Mouse (Mus musculus) cerebellum, postnatal 10 days (tissue): ENCODE measurements at regions not wholly inside any gene's neighbourhood (a gene's known extent, or its start where the extent isn't known, plus 50 kb on each side); places are given as distances from the start of the nearest gene placed in this dataset.
"Not testable (repeated sequence)": the region's sequence is repeated elsewhere in the genome, so short reads cannot be mapped to it uniquely, and the experiment has no call there.

Experiments used
- DNase-seq, 2 experiments: peaks; one replicate each; pipeline ENCODE4 v3.0.0; 2021; ENCODE audit warnings: mixed read lengths in 2 of 2

- DNase-seq = no peak
These were observed 52.0 kb upstream of the Trpm1 start for GRCm38 (mm10) chr7:64101679-64102078.

GRCm38 (mm10) chr7:64099606-64100005 lies 54.0 kb upstream of the Trpm1 start:
- DNase-seq = no peak

GRCm38 (mm10) chr7:64090067-64090466 lies 63.6 kb upstream of the Trpm1 start:
- no peak for DNase-seq

GRCm38 (mm10) chr7:64089034-64089433 lies 64.6 kb upstream of the Trpm1 start:
- no peak for DNase-seq

- not testable (repeated sequence) for DNase-seq
These were observed 69.7 kb upstream of the Trpm1 start for GRCm38 (mm10) chr7:64083978-64084377.

- DNase-seq = no peak
These were observed 71.0 kb upstream of the Trpm1 start for GRCm38 (mm10) chr7:64082651-64083050.

GRCm38 (mm10) chr7:64082201-64082600 lies 71.4 kb upstream of the Trpm1 start:
- DNase-seq = no peak

- no peak for DNase-seq
These were observed 72.0 kb upstream of the Trpm1 start for GRCm38 (mm10) chr7:64081618-64082017.

- DNase-seq = no peak
These were observed 72.6 kb upstream of the Trpm1 start for GRCm38 (mm10) chr7:64081019-64081418.

- no peak for DNase-seq
These were observed 74.3 kb upstream of the Trpm1 start for GRCm38 (mm10) chr7:64079301-64079700.

GRCm38 (mm10) chr7:64078646-64079045 lies 75.0 kb upstream of the Trpm1 start:
- DNase-seq = no peak

- peak in 1 of 2 experiments; percentile 28 for DNase-seq
These were observed 76.1 kb upstream of the Trpm1 start for GRCm38 (mm10) chr7:64077526-64077925.

GRCm38 (mm10) chr7:64076764-64077360 lies 76.8 kb upstream of the Trpm1 start:
- DNase-seq = no peak

- DNase-seq = no peak
These were observed 77.8 kb upstream of the Trpm1 start for GRCm38 (mm10) chr7:64075696-64076313.

GRCm38 (mm10) chr7:64074661-64075234 lies 78.9 kb upstream of the Trpm1 start:
- no peak for DNase-seq

GRCm38 (mm10) chr7:64074186-64074585 lies 79.4 kb upstream of the Trpm1 start:
- DNase-seq = no peak

GRCm38 (mm10) chr7:64073781-64074180 lies 79.9 kb upstream of the Trpm1 start:
- DNase-seq = no peak

- no peak for DNase-seq
These were observed 82.7 kb upstream of the Trpm1 start for GRCm38 (mm10) chr7:64070930-64071329.

- peak; percentile 79 to 81 for DNase-seq
These were observed 87.9 kb upstream of the Trpm1 start for GRCm38 (mm10) chr7:64065529-64066247.

GRCm38 (mm10) chr7:64064460-64065241 lies 89.0 kb upstream of the Trpm1 start:
- peak; percentile 53 to 63 for DNase-seq

GRCm38 (mm10) chr7:64061170-64061569 lies 92.5 kb upstream of the Trpm1 start:
- DNase-seq = no peak

GRCm38 (mm10) chr7:64060582-64060981 lies 93.1 kb upstream of the Trpm1 start:
- no peak for DNase-seq

- DNase-seq = peak; percentile 69 to 73
These were observed 93.6 kb upstream of the Trpm1 start for GRCm38 (mm10) chr7:64060051-64060450.
